Mouse (Mus musculus): Measurements from ENCODE around the gene Sycp2l.
"Not testable (repeated sequence)": the region's sequence is repeated elsewhere in the genome, so short reads cannot be mapped to it uniquely, and the experiment has no call there.

Gene Sycp2l

DNA sequence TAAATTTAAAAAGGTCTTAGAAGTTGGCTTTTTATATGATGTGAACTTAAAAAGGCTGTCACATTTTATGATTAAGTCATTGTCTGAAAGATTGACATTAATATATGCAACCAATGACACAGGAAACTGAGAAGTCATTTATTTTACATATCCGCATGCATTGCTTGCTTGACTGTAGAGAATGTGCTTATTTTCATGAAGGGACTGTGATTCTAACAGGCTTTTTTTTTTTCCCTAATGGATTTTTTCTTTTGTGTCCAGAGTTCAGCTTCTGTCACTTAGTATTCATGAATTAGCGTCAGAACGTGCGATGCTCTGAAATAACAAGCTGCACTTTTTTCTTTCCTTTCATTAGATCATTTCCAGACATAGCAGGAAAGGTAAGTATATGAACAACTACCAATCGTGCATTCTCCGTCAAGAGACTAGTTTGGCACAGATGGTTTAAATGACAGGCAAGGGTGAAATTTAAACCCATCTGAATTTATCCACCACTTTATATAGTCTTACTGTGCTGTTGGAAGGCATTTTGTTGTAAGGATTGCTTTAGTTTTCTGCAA is 9.6 kb downstream of the Sycp2l start:
- in situ Hi-C loops (cut with MboI, MseI), result no loop called here

DNA sequence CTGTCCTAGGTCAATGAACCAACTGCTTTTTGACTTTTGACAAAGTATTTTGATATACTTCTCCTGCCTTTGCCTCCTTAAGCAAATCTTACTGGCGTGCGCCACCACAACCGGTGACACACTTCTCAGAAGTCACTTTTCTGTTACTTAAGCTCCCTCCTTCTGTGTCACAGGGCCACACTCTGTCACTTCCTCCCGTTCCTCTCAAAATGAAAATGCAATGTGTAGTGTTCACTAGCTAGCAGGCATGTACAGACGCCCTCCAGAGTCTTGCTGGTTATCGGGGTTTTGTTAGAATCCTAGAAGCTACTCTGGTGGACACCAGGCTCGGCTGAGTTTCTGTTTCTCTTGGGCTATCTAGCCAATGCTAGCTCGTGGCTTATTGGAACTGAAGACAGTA is 14.2 kb downstream of the Sycp2l start:
- in situ Hi-C loops (cut with MboI, MseI), result no loop called here

DNA sequence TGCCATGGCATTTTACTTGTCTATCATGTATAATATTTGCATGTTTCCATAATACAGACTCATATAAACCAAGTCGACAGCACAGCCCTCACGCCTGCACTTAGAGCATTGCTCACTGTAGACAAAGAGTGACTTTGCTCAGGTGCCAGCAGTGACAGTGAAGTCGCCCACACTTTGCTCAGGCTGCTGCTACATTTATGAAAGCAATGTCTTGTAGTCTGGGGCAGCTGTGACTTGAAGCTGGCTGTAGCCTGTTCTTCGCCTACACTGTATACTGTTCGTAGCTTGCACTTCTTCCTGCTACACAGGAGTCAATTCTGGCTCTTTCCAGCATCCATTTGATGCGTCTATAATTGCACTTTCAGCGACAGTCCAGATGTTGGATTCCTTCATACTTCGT is 15.0 kb downstream of the Sycp2l start:
- in situ Hi-C loops (cut with MboI, MseI), result no loop called here

DNA sequence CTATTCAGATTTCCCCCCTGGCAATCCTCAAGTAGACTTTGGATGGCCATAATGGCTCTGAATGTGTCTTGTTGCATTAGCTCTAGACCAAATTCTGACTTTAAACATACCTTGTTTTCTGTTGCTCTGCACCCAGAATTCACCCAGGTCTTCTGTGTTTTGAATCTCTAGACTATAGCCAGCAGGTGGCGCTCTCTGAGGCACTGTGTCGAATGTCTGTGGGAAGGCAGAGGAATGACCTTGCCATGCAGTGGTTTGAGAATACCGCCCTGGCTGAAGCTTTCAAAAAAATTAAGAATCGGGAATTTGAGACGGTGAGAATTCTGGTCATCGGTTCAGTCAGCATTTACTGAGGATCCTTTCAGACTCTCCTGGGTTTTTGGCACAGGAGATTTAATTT is 20.8 kb downstream of the Sycp2l start:
- in situ Hi-C loops (cut with MboI, MseI), result loop anchor here (5.0 kb wide), 1 partner anchor 102 kb away; no protein-coding TSS in a partner anchor

DNA sequence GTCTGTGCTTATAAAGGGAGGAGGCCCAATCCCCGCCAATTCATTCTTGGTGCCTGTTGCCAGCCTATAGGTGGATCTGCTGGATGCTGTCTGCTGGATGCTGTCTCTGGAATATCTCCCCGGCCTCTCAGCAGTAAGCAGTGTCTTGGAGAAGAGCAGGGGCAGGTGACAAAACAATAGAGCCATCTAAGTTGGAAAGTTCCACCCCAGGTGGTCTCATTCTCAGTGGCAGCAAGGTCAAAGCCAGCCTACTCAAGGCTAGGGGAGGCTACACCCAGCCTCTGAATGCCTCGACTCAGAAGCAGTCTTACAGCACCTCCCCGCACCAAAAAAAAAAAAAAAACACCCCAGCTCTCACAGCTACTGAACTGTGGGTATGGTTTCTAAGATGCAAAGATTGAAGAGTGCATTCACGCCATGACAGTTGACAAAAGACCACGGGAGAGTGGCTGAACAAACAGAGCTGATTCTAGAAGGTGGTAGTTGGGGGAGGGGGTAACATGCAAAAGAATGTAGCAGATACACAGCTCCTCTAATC is 31.4 kb downstream of the Sycp2l start:
- in situ Hi-C loops (cut with MboI, MseI), result loop anchor here in 1 of 2 experiments (10.0 kb wide), 1 partner anchor 449 kb away; no protein-coding TSS in a partner anchor

DNA sequence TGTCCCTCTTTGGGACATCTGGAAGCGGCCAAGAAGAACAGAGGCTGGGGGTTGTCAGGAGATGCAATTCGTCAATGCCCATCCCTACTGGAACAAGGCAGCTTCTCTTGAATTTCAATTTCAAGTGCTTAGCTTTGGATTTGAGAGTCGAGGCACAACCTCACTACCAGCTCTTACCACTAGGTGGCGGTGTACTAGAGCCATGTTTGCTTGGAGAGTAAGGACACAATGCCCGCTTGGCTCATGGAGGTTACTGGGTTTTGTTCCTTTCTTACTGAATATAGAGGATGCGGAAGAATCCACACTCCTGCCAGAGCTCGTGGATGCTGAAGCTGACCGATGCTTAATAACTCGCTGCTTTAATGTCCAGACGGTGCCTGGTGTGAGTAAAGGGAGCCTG is 32.2 kb downstream of the Sycp2l start:
- in situ Hi-C loops (cut with MboI, MseI), result loop anchor here in 1 of 2 experiments (10.0 kb wide), 1 partner anchor 449 kb away; no protein-coding TSS in a partner anchor

DNA sequence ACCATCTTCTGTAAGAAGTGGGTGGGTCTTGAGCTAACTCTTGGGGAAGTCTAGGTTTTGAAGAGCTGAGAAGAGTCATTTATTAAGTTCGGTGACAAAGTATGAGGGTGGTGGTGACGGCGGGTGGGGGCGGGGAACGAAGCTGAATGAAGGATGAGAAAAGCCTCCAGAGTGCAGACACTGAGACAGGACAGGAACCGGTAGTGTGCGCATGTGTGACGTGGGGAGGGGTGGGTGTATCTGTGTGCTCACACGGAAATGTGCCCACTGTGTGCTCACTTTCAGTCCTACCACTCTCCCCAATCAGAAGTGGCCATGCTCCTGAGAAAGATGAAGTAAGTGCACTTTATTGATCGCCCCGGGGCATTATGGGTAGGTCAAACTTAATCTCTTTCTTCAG is 39.0 kb downstream of the Sycp2l start:
- in situ Hi-C loops (cut with MboI, MseI), result no loop called here

DNA sequence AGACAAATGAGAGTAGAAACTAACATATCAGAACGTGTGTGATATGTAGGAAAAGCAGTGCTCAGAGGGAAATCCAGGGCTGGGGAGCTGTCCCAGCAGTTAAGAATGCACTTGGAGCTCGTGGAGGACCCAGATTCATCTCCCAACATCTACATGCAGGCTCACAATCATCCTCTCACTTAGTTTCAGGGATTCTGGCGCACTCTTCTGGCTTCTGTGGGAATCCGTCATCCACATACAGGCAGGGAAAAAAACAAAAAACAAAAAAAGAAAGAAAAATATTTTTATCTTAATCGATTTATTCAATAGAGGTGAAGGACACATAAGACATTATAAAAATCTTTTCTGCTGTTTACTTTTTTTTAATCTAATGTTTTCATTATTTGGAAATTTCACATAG is 44.3 kb downstream of the Sycp2l start:
- in situ Hi-C loops (cut with MboI, MseI), result no loop called here

DNA sequence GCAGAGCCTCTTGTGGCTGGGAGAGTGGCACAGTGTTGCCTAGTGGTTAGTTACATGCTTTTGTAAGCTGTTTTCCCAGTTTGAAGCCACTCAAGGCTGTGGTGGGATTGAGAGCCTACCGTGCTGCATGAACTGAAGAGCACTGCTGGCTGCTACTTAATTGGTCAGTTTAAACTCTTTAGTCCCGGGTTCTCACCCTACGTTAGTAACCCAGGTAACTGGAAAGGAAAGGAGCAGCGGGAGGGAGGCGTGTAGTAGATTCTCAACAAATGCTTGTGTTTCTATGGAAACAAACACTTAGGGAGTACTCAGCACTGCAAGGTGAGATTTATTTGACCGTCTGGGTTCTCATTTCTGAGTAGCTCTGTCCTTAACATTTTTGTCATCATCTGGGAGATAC is 73.8 kb downstream of the Sycp2l start:
- in situ Hi-C loops (cut with MboI, MseI), result loop anchor here in 1 of 2 experiments (25.0 kb wide), 1 partner anchor 851 kb away; no protein-coding TSS in a partner anchor

DNA sequence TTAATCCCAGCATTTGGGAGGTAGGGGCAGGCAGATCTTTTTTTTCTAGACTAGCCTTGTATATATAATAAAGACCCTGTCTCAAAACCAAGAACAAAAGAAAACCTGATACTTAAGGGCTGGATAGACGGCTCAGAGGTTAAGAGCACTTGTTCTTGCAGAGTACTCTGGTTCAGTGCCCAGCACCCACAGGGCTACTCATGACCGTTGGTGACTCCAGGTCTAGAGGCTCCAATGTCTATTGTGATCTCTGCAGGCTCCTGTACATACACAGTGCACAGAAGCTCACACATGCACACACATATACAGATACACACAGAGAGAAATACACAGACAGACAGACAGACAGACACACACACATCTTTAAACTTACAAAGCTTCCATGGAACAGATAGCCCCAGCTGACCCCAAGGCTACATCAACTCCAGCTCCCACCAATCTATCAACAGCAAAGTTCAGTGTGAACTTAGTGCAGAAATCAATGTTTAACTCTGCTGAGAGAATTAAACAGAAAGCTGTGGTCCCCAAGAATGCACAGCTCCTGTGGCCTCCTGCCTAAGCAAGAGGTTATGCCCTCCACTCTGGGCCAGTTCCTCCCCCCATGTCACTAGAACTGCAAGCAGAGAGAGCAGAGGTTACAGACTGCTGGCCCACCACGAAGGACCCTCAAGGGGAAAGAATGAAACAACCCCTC is 81.7 kb downstream of the Sycp2l start:
- in situ Hi-C loops (cut with MboI, MseI), result loop anchor here in 1 of 2 experiments (25.0 kb wide), 1 partner anchor 858 kb away; no protein-coding TSS in a partner anchor

DNA sequence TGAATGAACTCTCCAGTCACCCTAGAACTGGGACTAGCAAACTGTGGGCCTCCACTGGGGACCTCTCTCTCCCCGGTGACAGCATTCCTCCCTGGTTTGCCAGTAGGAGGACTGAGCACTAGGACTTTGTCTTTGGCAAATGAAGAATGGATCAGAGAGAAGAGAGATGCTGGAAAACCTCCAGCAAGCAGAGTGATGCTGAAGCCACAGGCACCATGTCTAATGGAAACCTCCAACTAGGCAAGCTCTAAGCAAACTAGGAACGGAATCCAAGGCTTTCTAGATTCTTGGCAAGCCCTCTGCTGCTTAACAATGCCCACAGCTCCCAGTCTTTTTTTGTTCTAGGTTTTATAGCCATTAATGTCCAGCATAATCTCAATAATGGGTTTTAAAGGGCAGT is 86.8 kb downstream of the Sycp2l start:
- in situ Hi-C loops (cut with MboI, MseI), result no loop called here

DNA sequence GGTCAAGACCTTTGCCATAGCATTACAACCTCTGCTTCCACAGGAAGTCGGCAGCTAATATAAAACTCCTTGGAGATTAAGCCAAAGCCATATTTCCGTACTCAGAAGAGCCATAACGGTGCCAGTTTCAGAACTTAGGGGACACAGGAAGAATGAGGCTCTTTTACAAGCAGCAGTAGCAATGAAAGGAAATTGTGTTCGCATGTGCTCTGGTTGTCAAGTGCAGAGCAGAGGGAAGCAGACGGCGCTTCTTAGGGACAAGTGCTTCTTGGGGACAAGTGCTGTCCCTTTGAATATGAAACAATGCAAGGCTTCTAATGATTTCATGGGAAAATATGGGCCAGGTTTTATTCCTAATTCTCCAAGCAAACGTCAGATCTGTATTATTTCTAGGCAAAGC is 89.2 kb downstream of the Sycp2l start:
- in situ Hi-C loops (cut with MboI, MseI), result no loop called here

DNA sequence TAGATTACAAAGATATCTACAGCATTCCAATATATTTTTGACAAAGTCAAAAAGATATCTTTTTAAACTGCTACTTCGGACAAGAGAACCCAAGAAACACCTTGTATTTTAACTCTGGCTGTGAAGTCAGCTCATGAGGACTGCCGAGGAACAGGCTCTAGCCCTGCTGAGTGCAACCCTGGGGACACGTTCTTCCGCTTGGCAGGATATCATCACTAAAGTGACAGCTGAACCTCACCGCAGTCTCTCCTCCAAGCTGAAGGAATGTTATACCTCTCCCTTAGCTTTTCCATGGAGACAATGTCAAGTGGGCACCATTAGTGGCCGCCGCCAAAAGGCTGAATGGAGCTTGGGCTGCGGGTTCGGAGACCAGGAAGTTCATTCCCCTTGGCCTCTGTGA is 89.6 kb downstream of the Sycp2l start:
- in situ Hi-C loops (cut with MboI, MseI), result no loop called here

DNA sequence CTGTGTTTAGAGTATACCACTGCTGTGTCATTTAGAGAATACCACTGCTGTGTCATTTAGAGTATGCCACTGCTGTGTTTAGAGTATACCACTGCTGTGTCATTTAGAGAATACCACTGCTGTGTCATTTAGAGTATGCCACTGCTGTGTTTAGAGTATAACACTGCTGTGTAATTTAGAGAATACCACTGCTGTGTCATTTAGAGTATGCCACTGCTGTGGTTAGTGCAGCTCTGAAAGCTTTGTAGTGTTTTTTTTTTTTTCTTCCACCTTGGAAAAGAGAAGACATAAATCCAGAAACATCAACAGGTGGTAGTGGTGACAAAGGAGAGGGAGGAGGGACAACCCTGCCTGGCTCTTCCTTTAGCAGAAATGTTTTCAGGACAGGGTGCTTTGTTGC is 91.5 kb downstream of the Sycp2l start:
- in situ Hi-C loops (cut with MboI, MseI), result not testable (repeated sequence)

DNA sequence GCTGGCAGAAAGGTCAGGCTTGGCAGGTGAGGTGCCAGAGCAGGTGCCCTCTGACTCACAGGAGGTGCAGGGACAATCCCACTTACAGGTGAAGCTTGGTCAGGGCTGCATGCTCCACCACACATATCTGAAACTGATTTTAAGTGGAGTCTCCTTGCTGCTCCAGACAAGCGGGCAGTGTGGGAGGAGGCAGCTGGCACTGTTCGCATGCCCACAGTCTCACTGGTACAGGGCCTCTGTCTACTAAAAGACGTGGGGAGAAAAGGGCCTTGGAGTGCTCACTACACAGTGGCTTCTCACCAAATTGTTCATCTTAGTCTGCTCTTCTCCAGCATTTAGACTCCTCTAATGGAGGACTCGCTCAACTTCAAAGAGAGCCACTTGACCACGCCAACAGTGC is 92.1 kb downstream of the Sycp2l start:
- in situ Hi-C loops (cut with MboI, MseI), result no loop called here

DNA sequence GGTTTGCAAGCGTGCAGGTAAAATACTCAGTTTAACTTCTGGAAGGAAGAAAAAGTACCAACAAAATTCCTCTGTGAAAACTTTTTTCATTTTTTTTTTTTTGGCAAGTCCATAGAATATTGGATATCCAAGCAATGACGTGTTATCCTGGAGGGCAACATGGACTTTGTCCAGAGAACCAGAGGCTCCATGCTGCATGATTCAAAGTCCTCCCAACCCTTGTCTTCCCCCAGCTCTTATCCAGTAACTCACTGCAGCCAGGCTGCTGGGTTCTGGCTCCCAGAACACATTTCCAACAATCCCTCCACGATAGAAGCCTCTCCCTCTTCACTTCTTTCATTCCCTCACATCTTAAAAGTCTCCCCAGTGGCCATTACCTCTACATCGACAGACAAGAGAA is 97.2 kb downstream of the Sycp2l start:
- in situ Hi-C loops (cut with MboI, MseI), result no loop called here

DNA sequence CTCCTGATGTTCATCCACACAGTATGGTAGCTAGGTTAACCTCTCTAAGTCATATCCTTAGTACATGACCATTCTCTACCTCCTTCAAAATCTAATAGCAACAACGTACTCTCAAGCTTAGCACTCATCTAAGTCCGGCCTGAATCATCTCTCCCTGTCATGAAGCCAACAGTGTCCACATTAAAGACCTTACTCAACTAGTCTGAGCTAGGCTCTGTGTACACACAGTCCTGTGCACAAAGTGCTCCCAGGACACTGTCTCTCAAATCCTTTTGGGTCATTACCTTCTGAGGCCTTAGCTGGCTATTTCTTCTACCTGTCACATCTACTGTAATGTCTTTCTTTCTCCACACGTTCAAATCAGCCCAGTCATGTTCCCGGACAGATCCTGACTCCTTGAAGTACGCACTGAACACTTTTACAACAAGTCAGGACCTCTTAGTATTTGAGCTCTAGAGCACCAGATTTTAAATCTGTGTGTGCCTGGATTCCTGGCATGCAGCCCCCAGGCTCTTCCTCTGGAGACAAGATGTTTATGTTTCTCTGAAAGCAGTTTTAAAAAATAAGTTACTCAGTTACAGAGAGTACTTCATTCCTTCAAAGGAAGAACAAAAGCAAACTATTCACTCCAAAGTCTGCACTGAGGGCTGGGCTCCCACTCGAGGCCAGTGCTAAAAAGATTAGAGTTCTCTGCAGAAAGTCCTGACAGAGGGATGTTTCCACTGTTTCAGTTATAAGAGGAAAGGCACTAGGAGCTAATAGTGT is 98.6 kb downstream of the Sycp2l start:
- in situ Hi-C loops (cut with MboI, MseI), result no loop called here

DNA sequence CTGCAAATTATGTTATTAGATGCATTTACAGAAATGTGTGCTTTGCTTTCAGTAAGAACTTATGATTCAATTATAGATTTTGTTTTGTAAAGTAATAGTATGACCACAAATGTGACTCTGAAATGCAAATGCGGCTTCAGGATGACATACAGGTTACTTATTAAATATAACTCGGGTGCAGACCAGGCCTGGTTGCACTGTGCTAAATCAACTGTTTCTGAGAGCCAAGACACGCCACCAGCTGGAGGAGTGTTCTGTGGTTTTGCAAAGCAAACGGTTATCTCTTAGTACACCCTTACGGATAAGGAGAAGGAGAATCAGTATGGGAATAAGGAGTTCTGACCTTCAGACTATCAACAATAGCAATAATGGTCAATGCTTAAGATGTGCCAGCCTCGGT is 101.6 kb downstream of the Sycp2l start:
- in situ Hi-C loops (cut with MboI, MseI), result no loop called here

DNA sequence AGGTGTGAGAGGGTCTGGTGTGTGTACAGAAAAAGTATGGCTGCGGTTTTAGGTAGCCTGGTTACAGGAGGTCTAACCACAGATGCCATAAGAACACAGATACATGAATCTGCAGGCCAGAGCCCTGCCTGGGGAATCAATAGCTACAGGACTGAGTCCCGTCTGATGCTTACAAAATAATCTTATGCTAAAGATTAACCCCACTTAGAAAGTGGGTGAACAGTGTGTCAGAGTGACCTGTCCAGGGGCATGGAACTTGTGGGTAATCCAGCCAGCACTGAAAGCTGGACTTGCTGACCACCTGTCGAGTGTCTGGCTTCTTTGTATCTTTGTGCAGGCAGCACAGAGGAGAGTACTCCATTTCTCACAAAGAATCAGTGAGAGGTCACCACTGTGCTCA is 102.1 kb downstream of the Sycp2l start:
- in situ Hi-C loops (cut with MboI, MseI), result no loop called here

DNA sequence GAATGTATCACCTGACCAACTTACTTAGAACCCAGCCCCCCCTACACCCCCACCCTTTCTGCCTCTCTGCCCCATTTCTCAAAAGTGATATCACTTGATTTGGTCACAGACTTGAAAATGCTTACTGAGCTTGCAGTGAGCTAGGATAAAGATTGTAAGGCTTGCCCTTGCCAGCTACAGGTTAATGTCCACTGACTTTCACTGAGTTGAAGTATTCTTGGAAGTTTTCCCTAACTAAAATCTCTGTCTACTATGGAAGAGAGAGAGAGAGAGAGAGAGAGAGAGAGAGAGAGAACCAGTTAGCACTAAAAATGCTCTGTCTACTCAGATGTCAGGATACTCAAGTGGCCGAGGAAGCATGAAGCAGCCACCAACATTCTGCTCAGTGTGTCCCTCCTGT is 104.9 kb downstream of the Sycp2l start:
- in situ Hi-C loops (cut with MboI, MseI), result no loop called here

DNA sequence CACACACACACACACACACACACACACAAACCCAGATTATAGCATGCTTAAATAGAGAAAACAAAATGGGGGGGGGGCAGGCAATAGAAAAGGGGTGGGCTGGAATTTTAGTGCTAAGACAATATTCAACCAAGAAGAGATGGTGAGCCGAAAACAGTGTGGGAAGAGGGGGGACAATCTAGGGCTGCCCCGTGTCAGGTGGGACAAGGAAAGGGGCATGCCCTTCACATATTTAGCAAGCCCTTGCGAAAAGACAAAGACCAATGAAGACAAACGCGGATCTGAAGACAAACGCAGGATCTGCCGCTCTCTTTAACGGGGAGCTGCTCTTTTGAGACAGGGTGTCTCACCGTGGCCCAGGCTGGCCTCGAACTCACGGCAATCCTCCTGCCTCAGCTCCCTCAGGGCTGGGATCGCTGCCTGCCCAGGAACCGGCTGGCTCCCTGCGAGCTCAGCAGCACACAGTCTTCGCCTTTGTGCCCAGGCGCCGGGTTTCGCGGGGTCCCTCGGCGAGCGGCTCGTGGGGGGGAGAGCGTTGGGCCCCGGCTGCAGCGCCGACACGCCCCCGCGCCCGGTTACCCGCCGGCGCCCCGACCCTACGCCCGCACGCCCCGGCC is 105.7 kb downstream of the Sycp2l start:
- in situ Hi-C loops (cut with MboI, MseI), result no loop called here

DNA sequence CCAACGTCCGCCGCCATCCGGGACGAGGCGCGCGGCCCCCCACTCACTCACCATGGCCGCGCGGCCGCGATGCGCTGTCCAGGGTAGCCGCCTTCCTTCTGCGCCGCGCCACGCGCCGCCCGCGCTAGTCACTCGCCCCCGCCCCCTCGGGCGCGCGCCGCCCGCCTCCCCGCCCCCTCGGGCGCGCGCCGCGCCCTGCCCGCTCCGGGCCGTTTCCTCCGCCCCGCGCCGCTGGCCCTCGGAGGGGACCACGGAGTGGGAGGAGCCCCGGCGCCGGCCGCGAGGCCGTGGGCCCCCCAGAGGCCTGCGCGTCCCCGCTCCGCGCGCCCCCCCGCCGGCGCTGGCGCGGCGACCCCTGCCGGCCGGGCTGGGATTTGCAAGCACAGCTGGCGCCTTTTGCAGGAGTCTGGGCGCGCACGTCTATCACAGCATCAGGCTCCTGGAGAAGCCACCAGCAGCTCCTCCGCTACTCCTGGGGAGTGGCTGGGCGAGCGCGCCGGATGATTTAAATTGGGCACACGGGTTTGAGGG is 106.3 kb downstream of the Sycp2l start, which contains the start of gene Elovl2:
Gene Elovl2, minus strand, starts transcription at position 102 of the 531 bp plus-strand sequence.
- in situ Hi-C loops (cut with MboI, MseI), result no loop called here

Data from T-helper 17 cell (primary cell).